Mouse (Mus musculus): ENCODE measurements around the gene Gbp2.

- TF ChIP-seq USF1 (IDR thresholded peaks at IDR 0.05; ENCODE audit: low read depth) (no peak), CTCF (IDR thresholded peaks at IDR 0.05; ENCODE audit: control insufficient read depth, insufficient read depth, insufficient read length) (no peak), CEBPB (IDR thresholded peaks at IDR 0.05; ENCODE audit: low read depth) (no peak), FOSL1 (IDR thresholded peaks at IDR 0.05; ENCODE audit: insufficient read depth, low read length, poor library complexity, severe bottlenecking) (no peak), MAX (IDR thresholded peaks at IDR 0.05) (no peak), MYOD1 (IDR thresholded peaks at IDR 0.05; ENCODE audit: control insufficient read depth, insufficient read length, low read depth) (no peak)
These were observed 25.9 kb upstream of the Gbp2 start, which contains the start of gene Gbp2b for GRCm38 (mm10) chr3:142594547-142594946.

All from C2C12 (cell line).